Mouse (Mus musculus): ENCODE data around the gene Fam171a1.

DNA sequence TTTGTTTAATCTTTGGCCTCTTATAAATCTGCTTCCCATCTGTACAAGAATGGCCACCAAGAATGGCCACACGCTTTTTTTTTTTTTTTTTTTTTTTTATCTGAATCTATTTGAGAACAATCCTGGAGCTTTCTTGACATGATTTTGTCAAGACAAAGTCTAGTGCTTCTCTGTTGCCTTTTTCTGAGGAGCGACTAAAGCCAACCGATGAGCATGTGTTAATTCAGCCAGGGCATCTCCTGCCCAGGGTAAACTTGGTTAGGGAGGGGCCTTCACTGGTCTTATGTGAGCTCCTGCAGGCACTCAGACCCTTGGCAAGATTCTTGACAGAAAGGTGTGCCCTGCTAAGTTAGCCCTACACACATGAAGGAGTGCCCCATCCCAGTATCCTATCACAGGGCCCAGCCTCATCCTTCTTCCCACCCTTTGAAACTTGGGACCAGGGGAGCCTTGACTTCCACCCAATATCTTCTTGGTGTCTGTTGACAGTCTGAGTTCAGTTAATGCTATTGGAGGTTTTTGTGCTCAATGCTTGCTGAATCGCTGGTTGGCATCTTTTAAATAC is 5.4 kb downstream of the Fam171a1 start:
- TF ChIP-seq CTCF (IDR thresholded peaks at IDR 0.05; ENCODE audit: borderline replicate concordance, insufficient read depth, low read depth, low read length), result no peak
- TF ChIP-seq POLR2A (IDR thresholded peaks at IDR 0.05; ENCODE audit: borderline replicate concordance, insufficient read depth, low read length), result no peak

All from cerebellum, adult 2 months (tissue).